Mouse (Mus musculus): ENCODE measurements at regions not wholly inside any gene's neighbourhood (a gene's known extent, or its start where the extent isn't known, plus 50 kb on each side); places are given as distances from the start of the nearest gene placed in this dataset.

GRCm38 (mm10) chr9:47473776-47474365 is 56.1 kb upstream of the Cadm1 start:
- no peak for DNase-seq (ENCODE audit: inconsistent age in 2 of 2, low spot score in 1 of 2)

- DNase-seq (ENCODE audit: inconsistent age in 2 of 2, low spot score in 1 of 2), result no peak
Observed at GRCm38 (mm10) chr9:47474776-47475175, 55.2 kb upstream of the Cadm1 start.

- DNase-seq (ENCODE audit: inconsistent age in 2 of 2, low spot score in 1 of 2), result no peak
Observed at GRCm38 (mm10) chr9:47477889-47478288, 52.1 kb upstream of the Cadm1 start.
